Mouse (Mus musculus) olfactory bulb, adult 2 months (tissue): ENCODE results near the gene Slc38a6.

Source experiments
- CTCF ChIP-seq: fragments of 200-500 bp; IDR thresholded peaks from 2 replicates; pipeline ENCODE4 v1.5.1; 2012; ENCODE audit warnings: low read depth, mild to moderate bottlenecking, low read length, moderate library complexity; ENCODE audit not compliant: insufficient read depth
- POLR2A ChIP-seq: fragments of 200-500 bp; IDR thresholded peaks from 2 replicates; pipeline ENCODE4 v1.6.1; 2012; ENCODE audit warnings: mild to moderate bottlenecking, low read depth, low read length, moderate library complexity; ENCODE audit not compliant: insufficient read depth

- TF ChIP-seq CTCF (no peak), POLR2A (no peak)
These were observed 21.2 kb downstream of the Slc38a6 start for GRCm38 (mm10) chr12:73307750-73308149.
